Mouse (Mus musculus): ENCODE data around the gene B3gnt6.
"Not testable (repeated sequence)": the region's sequence is repeated elsewhere in the genome, so short reads cannot be mapped to it uniquely, and the experiment has no call there.

The B3gnt6 gene

GRCm38 (mm10) chr7:98199381-98199780 lies at the start of gene B3gnt6:
B3gnt6 (minus strand) TSS chr7:98199481.
- no peak for DNase-seq

- peak; percentile 94 for DNase-seq
Observed at GRCm38 (mm10) chr7:98236686-98237359, 37.5 kb upstream of the B3gnt6 start.

GRCm38 (mm10) chr7:98223796-98224195 lies 24.5 kb upstream of the B3gnt6 start:
- DNase-seq, result no peak

DNA sequence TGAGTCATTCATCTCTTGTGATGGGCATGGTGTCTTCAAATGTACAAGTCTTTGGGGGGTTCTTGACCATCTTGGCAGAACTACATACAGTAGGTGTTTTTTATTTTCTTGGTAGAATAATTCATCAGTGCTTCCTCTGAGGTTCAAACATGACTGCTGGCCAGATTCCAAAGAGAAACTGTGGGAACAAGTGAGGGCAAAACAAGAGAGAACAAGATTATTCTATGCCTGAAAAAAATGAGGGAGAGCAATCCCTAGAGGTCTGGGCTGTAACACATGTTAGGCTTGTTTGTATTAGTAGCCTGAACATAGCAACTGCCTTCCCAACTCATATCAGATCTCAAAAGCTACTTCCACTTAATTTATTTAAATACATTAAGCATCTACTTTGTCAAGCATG lies 17.4 kb upstream of the B3gnt6 start:
- no peak for DNase-seq

DNA sequence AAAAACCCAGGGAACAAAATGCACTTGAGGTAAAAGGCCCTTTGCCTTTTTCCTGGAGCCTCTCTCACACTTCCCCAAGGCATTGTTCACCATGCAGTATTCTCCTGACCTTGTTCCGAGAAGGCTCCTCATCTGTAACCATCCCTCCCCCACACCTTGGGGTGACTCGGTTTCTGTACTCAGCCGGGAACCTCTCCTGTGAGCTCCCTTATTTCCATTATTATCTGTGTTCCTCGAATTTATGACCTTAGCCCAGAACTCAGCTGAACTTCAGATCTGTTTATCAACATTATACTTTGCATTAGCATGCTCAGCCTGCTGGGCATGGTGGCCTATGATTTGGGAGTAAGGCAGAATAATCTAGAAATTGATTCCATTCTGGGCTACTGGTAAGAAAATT lies 3.7 kb upstream of the B3gnt6 start:
- no peak for DNase-seq

- DNase-seq, result no peak
Observed at GRCm38 (mm10) chr7:98201493-98202028, 2.3 kb upstream of the B3gnt6 start.

GRCm38 (mm10) chr7:98200396-98200795 lies 1.1 kb upstream of the B3gnt6 start:
- no peak for DNase-seq

GRCm38 (mm10) chr7:98195151-98195801 lies 4.0 kb downstream of the B3gnt6 start:
- DNase-seq, result no peak

DNA sequence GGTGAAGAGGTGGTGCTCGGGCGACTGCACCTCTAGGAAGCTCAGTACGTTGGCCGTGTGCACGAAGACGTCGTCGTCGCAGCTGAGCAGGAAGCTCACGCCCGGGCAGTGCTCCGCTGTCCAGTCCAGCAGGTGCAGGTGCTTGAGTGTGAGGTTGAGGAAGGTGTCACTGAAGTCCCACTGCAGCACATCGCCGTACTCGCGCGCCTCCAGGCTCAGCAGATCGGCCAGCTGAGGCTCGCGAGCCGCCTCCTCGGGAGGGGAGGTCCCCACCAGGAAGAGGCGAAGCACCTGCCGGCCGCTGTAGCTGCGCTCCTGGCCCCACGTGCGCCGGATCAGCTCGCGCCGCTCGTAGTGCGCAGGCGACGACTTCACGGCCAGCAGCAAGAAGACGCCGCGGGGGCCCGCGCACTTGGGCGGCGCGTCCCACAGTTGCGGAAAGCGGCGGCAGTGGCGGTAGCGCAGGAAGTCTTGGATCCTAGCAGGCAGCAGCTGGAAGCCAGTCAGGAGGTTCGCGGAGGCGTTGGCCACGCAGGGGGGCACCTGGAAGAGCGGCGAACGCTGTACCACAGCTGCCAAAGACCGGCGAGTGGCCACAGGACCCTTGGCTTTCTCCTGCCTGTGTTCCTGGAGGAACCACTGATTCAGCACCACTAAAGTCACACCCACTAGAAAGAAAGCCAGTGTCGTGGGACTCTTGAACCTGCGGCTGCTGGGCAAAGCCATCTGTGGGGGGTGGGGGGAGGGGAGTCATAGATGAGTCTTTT lies 5.1 kb downstream of the B3gnt6 start:
- no peak for DNase-seq

DNA sequence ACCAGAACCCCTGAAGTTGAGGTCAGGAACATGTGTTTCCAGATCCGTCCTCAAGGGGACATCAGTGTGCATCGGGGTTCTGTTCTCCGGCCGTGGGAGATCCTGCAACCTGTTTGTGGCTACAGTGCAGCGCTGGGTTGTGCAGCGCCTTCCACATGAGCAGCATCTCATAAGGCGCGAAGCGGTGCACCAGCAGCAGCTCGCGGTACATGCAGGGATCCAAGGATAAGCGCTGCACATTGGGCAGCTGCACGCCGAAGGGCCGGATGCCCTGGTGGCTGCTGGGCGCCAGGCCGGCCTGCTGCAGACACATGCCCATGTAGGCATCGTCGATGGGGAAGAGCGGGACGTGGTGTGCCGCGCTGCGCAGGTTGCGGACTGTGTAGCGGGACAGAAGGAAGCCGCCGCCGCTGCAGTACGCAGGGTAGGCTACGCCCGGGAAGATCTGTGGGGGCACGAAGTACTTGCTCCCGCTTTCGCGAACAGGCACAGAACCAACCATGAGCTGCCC lies 5.7 kb downstream of the B3gnt6 start:
- DNase-seq, result no peak

- no peak for DNase-seq
Observed at GRCm38 (mm10) chr7:98191571-98192250, 7.6 kb downstream of the B3gnt6 start.

- no peak for DNase-seq
Observed at GRCm38 (mm10) chr7:98190578-98190977, 8.7 kb downstream of the B3gnt6 start.

DNA sequence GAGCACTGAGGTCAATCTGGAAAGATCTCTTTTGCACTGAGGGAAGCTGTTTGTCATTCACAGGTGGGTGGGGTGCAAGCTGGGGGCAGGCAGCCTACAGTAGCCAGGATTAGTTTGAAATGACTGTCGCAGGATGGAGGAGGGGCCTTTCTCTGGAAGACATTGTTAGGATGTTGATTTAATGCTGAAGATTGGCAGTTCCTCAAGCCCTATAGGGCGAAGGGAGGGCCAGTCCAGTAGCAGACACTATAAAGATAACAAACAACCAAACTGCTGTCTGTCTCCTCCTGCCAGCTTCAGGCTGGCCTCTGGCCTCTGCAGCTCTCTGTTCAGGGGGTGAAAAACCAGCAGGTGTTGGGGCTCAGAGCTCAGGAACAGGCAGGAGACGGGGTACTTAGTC lies 9.5 kb downstream of the B3gnt6 start:
- DNase-seq, result no peak

DNA sequence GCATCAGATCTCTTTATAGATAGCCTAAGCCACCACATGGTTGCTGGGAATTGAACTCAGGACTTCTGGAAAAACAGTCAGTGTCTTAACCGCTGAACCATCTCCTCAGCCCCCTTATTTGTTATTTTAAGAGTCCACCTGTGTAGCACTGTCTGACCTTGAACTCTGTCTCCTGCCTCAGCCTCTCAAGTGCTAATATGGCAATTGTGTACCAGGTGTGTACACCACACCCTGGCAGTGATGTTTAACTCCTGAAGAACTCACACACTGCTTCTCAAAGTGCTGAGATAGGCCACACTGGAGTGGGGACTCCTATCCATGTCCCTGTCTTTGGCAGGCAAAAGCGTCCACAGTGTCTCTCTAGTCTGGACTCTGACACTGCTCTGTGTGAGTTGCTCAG lies 10.6 kb downstream of the B3gnt6 start:
- no peak for DNase-seq

DNA sequence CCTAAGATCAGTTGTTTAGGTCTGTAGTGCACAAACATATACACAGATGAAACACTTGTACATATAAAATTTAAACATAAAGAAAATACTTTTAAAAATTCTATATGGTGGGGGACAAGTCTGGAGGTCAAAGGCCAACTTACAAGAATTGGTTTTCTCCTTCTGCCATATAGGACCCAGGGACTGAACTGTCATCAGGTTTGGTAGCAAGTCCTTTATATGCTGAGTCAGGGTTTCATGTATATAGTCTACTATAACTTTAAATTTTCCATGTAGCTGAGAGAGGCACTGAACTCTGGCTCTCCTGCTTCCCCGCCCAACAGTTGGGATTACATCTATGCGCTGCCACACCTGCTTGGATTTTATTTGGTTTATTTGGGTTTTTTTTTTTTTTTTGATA lies 11.0 kb downstream of the B3gnt6 start:
- no peak for DNase-seq

GRCm38 (mm10) chr7:98187332-98187731 lies 11.9 kb downstream of the B3gnt6 start:
- DNase-seq, result not testable (repeated sequence)

GRCm38 (mm10) chr7:98186637-98187036 lies 12.6 kb downstream of the B3gnt6 start:
- DNase-seq, result no peak

GRCm38 (mm10) chr7:98185326-98185725 lies 14.0 kb downstream of the B3gnt6 start:
- DNase-seq, result no peak

DNA sequence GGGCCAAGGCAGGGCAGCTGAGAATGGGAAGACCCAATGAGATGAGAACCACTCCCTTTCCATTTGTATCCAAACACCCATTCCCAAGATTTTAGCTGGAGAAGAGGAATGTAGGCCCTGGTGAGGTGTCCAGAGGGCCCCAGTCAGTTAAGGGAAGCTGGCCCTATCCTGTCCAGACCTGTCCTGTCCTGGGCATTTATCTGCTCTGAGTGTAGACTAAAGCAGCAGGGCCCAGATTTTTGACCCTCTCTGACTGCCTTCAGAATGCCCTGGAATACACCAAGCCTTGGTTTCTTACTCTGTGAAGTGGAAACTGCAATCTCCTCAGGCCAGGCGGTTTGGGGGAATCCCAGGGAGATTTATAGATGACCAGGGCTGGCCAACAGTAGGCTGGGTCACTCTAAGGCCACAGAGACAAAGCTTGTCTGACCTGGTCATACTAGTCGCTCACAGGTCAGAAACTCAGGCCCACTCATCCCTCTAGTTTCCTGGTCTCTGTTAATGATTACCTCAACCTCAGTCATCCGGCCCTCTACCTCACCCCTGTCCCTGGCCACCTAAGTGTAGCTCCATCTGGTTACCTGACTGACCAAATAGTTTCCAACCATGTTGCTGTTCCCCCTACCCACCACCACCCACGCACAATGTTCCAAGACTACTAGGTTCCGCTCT lies 20.6 kb downstream of the B3gnt6 start:
- DNase-seq, result no peak

- DNase-seq, result peak; percentile 73
Observed at GRCm38 (mm10) chr7:98177929-98178559, 21.2 kb downstream of the B3gnt6 start, which contains the start of gene Capn5. Capn5 (minus strand) TSS chr7:98178274.

DNA sequence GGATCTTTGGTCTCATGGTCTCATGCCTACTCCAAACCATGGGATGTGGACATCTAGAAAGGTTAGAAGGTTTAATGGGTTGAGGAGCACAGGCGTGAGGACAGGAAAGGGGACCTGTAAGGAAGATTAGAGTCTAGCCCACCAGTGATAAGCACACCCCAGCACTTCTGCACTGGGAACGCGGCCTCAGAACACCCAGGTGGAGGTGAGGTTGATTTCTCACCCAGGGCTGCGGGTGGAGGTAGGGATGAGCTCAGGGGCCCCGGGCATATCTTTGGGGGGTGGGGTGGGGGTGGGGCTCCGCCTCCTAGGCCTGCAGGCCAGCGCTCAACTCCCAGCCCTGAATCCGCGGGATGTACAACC lies 21.7 kb downstream of the B3gnt6 start:
- no peak for DNase-seq

GRCm38 (mm10) chr7:98177071-98177485 lies 22.2 kb downstream of the B3gnt6 start:
- DNase-seq, result no peak
